Mouse (Mus musculus) NIH3T3 (cell line): ENCODE data around the gene Ly6g5b.

Source experiments
- DNase-seq: peaks from one replicate; pipeline ENCODE4 v3.0.0-alpha.2; 2012; ENCODE audit warnings: low read depth

Gene Ly6g5b

GRCm38 (mm10) chr17:35104754-35105153 lies 10.5 kb downstream of the Ly6g5b start:
- DNase-seq: no peak

DNA sequence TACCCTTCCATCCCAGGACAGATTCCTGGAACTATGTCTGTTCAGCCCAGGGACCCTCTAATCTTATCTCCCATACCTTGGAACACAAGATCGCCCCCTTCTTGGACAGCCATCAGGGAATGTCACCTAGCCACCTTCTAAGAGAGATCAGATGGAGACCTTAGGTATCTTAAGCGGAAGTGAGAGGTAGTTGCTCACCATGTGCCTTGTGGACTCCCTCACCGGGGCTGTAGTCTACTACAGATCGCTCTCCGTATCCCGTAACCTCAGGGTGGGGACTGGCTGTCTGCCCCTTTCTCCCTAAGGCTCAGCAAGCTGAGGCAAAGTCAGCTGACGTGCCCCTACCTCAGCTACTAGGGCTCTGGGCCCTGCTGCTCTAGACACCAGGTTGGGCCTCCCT lies 11.1 kb downstream of the Ly6g5b start:
- no peak for DNase-seq

GRCm38 (mm10) chr17:35103221-35103690 lies 12.0 kb downstream of the Ly6g5b start:
- DNase-seq: no peak

GRCm38 (mm10) chr17:35102299-35102698 lies 12.9 kb downstream of the Ly6g5b start:
- DNase-seq: no peak

- no peak for DNase-seq
Measured at GRCm38 (mm10) chr17:35101161-35101560, 14.1 kb downstream of the Ly6g5b start.

DNA sequence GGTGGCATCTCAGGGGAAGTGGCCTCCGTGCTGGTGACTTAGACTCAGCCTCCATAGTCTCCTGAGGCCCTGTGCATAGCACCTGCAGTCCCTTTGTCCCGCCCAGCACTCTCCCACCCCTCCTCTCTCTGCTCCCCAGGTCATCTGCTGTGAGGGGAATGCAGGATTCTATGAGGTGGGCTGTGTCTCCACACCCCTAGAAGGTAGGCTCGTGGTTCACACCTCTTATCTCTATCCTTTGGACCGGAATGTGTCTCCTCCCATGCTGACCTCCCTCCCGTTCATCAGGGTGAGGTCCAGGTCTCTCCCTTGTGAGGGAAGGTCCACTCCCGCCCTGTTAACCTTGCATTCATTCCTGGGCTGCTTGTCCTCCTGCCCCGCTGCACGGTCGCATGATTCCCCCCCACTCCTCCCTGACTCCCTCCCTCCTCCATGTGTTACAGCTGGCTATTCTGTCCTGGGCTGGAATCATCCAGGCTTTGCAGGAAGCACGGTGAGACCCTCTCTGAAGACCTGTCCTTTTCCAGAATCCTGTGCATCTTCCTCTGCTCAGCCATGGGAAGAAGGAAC lies 14.9 kb downstream of the Ly6g5b start:
- no peak for DNase-seq

- no peak for DNase-seq
Measured at GRCm38 (mm10) chr17:35097164-35097655, 18.0 kb downstream of the Ly6g5b start.

GRCm38 (mm10) chr17:35096597-35096996 lies 18.6 kb downstream of the Ly6g5b start:
- no peak for DNase-seq

DNA sequence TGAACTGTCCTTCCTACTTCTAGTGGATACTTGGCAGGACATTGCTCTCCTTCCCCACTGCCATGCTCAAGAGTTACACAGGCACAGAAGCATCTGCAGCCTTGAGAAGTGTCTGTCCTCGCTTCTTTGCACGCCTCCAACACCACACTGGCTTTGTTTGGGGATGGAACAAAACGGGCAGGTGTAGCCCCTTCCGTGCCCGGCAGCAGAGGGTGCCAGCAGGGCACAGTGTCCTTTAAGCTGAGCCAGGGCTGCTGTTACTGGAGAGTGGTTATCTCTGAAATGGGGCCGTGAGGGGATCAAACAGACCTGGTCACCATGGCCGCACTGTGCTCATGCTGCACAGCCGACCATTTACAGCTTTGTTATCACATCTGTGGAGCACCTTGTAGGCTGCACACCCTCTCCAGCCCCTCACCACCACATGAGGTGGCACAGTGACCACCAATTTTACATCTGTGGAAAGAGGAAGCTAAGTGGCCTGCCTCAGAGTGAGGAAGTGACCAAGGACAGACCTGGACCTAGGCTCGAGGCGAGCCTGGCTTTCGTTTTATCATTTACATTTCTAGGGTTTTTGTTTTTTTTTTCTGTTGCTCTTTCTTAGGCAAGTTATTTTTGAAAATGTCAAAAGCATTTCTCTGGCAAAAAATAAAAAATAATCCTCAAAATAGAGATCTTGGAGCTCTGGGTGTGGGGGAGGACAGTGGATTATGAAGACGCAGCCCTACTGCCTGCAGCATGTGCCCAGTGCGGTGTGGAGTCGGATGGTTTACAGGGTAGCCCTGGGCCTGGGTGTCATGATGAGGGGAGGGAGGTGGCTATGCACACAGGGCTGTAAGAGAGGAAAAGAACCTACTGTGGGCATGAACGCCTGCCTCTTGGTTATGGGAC lies 20.5 kb downstream of the Ly6g5b start:
- DNase-seq: no peak

GRCm38 (mm10) chr17:35092403-35093198 lies 22.6 kb downstream of the Ly6g5b start:
- DNase-seq: no peak

DNA sequence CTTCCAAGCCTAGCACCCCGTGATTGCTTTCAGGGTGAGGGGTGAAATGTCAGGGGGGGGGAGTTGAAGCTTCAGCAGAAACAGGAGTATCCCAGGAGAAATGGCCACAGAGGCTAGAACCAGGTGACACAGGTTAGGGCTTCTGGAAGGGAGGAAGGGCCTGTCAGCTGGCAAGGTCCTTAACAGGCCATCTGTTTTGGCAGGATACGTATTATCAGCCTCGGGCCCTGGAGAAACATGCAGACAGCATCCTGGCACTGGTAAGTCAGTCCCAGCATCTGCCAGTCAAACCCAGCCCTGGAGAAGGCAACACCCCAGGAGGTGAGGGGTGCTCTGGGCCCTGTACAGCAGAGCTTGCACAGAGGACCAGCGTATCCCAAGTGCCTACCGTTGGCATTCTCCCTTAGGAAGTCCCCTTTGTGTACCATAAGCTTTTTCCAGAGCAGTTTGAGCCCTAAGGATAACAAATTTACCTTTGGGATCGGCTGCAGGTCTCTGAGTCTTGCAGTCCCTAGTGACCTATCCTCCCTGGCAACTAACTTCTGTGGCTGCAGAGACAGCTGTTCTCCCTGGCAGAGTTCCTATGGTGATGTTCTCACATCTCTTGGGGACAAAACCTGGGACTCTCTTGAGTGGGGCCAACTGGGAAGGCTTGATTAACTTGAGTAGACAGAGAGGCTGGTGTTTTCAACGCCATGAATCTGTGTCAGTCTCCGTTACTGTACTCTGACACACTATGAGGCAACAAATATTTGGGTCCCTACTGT lies 24.9 kb downstream of the Ly6g5b start:
- peak; percentile 52 for DNase-seq

DNA sequence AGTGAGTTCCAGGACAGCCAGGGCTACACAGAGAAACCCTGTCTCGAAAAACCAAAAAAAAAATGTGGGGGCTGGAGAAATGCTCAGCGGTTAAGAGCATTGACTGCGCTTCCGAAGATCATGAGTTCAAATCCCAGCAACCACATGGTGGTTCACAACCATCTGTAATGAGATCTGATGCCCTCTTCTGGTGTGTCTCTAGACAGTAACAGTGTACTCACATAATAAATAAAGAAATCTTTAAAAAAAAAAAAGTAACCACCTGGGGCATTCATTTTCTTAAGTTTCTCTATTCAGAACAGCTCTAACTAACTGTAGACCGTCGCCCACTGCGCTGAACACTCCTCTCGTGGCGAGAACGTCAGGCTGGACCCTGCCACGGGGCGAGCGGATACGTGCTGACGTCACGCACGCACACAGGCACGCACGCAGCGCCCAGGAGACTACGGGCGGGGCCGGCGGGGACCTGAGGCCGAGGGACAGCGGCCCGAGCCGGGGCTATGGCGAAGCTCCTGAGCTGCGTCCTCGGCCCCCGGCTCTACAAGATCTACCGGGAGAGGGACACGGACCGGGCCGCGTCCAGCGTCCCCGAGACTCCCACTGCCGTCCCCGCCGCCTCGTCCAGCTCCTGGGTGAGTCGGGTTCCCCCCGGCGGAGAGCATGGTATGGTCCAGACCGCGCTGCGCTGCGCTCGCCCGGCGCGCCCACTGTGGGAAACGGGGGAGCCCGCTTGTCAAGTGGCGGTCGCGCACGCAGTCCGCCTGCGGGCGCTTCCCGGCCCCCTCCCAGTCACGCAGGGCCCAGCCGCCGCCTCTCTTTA lies 26.2 kb downstream of the Ly6g5b start, which contains the start of gene Abhd16a:
Abhd16a (plus strand) TSS at position 439 of the 820 bp plus-strand sequence.
- peak; percentile 97 for DNase-seq

GRCm38 (mm10) chr17:35088151-35088550 lies 27.1 kb downstream of the Ly6g5b start:
- DNase-seq: peak; percentile 58

DNA sequence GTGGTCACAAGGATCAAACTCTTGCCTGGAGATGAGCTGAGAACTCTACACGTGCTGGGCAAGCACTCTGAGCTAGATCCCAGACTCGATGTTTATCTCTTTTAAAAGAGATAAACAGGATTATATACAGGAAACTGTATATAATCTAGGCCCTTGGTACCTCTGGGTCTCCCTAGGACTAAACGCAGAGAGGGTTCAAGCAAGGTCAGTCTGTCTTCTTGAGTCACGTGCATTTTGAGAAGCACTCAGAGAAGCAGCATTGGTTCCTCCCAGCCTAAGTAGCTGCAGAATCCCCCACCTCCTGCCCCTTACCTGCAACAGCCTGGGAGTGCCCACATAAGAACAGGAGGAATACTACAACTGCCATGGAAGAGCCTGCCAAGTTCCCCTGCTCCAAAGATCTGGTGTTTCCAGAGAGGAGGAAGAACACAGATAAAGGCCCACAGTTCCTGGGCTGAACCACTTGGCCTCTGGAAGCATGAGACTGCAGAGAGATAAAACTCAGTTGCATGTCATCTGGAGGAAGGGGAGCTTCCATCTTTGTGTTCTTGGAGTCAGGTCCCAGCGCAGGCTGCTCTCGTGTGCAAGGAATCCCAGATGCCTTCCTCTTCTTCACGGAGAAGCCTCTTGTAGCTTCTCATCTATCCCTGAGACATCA lies 29.9 kb downstream of the Ly6g5b start, which contains the start of gene Ly6g6f:
Ly6g6f (minus strand) TSS at position 403 of the 658 bp plus-strand sequence.
- DNase-seq: no peak

DNA sequence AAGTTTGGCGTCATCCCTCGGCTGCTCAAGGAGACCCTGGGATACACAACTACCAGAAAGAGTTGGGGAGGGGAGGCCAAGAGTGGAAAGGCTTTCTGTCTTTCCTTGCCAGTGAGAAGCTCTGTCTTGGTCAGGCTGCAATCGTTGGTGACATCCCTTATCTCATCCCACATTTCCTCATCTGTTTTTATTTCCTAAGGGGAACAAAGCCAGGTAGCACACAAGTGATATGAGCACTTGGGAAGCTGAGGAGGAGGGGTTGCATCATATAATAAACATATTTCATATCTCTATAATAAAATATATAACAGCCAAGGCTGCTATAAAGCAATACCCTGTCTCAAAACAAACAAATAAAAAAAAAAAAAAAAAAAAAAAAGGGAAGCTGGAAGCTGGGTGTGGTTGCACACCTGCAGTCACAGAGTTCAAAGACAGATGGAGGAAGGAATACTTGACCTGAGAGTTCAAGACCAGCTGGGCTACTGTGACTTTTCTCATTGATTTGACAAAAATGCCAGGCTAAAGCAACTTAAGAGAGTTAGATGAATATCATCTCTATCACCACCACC lies 31.2 kb downstream of the Ly6g5b start:
- no peak for DNase-seq

DNA sequence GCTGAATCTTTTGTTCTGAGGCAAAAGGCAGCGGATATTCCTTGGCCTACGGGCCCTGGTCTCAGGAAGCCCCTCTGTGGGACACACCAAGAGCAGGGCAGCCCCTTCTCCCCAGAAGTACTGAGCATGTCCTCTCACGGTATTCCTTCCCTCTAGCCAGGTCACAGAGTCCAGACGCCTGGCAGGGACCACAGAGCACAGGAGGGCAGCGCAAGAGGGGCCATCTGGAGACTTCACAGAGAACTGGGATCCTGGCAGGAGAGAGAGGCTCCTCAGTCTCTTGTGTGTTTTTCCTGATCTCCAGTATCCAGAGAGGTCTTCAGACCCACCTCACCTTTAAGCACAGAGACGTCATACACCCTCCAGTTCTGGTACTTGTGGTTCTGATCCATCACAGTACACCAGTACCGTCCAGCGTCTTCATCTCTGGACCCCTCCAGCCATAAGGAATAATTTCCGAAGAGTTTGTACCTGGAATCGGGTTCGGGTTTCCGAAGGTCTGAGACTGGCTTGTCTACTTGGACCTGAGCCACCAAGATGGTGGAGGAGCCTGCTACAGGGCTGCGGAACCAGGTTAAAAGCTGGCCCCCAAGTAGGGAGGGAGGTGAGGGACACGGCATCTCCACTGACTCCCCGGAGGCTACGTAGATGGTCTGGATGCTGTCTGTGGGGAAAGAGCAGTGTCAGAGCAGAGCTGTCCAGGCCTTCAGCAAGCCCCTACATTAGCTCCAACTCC lies 32.2 kb downstream of the Ly6g5b start:
- DNase-seq: no peak

GRCm38 (mm10) chr17:35080710-35081109 lies 34.5 kb downstream of the Ly6g5b start:
- DNase-seq: no peak

- no peak for DNase-seq
Measured at GRCm38 (mm10) chr17:35080248-35080647, 35.0 kb downstream of the Ly6g5b start.

DNA sequence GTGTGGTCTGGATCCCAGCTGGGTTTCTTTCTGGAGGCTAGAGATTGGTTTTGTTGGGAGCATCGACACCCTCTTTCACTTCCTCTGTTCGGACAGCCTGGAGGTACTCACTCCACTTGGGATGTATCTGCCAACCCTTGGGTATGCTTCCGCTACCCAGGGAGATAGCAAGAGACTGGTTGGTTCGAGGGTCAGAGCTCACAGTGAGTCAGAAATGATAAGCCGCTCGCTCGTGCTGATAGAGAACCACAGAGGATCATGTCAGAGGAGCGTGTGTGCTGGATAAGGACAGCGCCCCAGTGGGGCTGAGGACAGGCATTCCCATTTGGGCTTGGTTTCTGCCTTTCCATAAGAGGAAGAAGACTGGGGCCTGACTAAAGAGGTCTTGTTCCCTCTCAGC lies 35.5 kb downstream of the Ly6g5b start:
- no peak for DNase-seq
